Mouse (Mus musculus): ENCODE measurements around the gene Mterf4. TPM values are rescaled to one million over a fixed set of nuclear protein-coding genes. Genes with fewer than 3 reads are reported as not detected.

The Mterf4 gene
- polyA plus RNA-seq, 1 experiment: 15.9 TPM

- Histone ChIP-seq H3K4me3 (ENCODE audit: insufficient read depth, low read length) (no peak overlapping the region), H3K4me1 (ENCODE audit: control insufficient read depth, insufficient read depth, low read length) (peaks cover 2% of the 10 kb centered on the region; the same call in 1 of the 2 replicates), H3K27ac (ENCODE audit: insufficient read depth, low read length) (peak overlapping the region; percentile 49; the same call in 1 of the 2 replicates)
- TF ChIP-seq CTCF (IDR thresholded peaks at IDR 0.05; ENCODE audit: borderline replicate concordance, insufficient read depth, low read length) (no peak), POLR2A (IDR thresholded peaks at IDR 0.05; ENCODE audit: low read depth, low read length) (no peak)
Observed at GRCm38 (mm10) chr1:93270516-93271240, 35.0 kb downstream of the Mterf4 start.

GRCm38 (mm10) chr1:93268246-93268645, 37.5 kb downstream of the Mterf4 start:
- Histone ChIP-seq H3K4me1 (ENCODE audit: control insufficient read depth, insufficient read depth, low read length) (peaks cover 2% of the 10 kb centered on the region; the same call in 1 of the 2 replicates), H3K27ac (ENCODE audit: insufficient read depth, low read length) (no peak overlapping the region), H3K4me3 (ENCODE audit: insufficient read depth, low read length) (no peak overlapping the region)
- TF ChIP-seq POLR2A (IDR thresholded peaks at IDR 0.05; ENCODE audit: low read depth, low read length) (no peak), CTCF (IDR thresholded peaks at IDR 0.05; ENCODE audit: borderline replicate concordance, insufficient read depth, low read length) (no peak)

- Histone ChIP-seq H3K4me1 (ENCODE audit: control insufficient read depth, insufficient read depth, low read length) (peaks cover 2% of the 10 kb centered on the region; the same call in 1 of the 2 replicates), H3K27ac (ENCODE audit: insufficient read depth, low read length) (no peak overlapping the region), H3K4me3 (ENCODE audit: insufficient read depth, low read length) (no peak overlapping the region)
- TF ChIP-seq POLR2A (IDR thresholded peaks at IDR 0.05; ENCODE audit: low read depth, low read length): no peak
- TF ChIP-seq CTCF (IDR thresholded peaks at IDR 0.05; ENCODE audit: borderline replicate concordance, insufficient read depth, low read length): no peak
Observed at GRCm38 (mm10) chr1:93267207-93267606, 38.5 kb downstream of the Mterf4 start.

- Histone ChIP-seq H3K27ac (ENCODE audit: insufficient read depth, low read length) (no peak overlapping the region), H3K4me3 (ENCODE audit: insufficient read depth, low read length) (no peak overlapping the region), H3K4me1 (ENCODE audit: control insufficient read depth, insufficient read depth, low read length) (no peaks in the 10 kb centered on the region)
- TF ChIP-seq CTCF (IDR thresholded peaks at IDR 0.05; ENCODE audit: borderline replicate concordance, insufficient read depth, low read length): no peak
- TF ChIP-seq POLR2A (IDR thresholded peaks at IDR 0.05; ENCODE audit: low read depth, low read length): no peak
Observed at GRCm38 (mm10) chr1:93257560-93257959, 48.2 kb downstream of the Mterf4 start.

GRCm38 (mm10) chr1:93255761-93256160, 50.0 kb downstream of the Mterf4 start:
- TF ChIP-seq POLR2A (IDR thresholded peaks at IDR 0.05; ENCODE audit: low read depth, low read length) (no peak), CTCF (IDR thresholded peaks at IDR 0.05; ENCODE audit: borderline replicate concordance, insufficient read depth, low read length) (no peak)
- H3K4me1 ChIP-seq (ENCODE audit: control insufficient read depth, insufficient read depth, low read length): no peaks in the 10 kb centered on the region
- H3K27ac ChIP-seq (ENCODE audit: insufficient read depth, low read length): no peak overlapping the region
- no peak overlapping the region for H3K4me3 ChIP-seq (ENCODE audit: insufficient read depth, low read length)

- no peak overlapping the region for H3K4me3 ChIP-seq (ENCODE audit: insufficient read depth, low read length)
- TF ChIP-seq POLR2A (IDR thresholded peaks at IDR 0.05; ENCODE audit: low read depth, low read length): no peak
- no peak for TF ChIP-seq CTCF (IDR thresholded peaks at IDR 0.05; ENCODE audit: borderline replicate concordance, insufficient read depth, low read length)
- no peaks in the 10 kb centered on the region for H3K4me1 ChIP-seq (ENCODE audit: control insufficient read depth, insufficient read depth, low read length)
- H3K27ac ChIP-seq (ENCODE audit: insufficient read depth, low read length): no peak overlapping the region
Observed at GRCm38 (mm10) chr1:93252586-93252985, 53.1 kb downstream of the Mterf4 start.

Other genes with a start within 250 kb of the Mterf4 start
- 29.3 and 42.6 TPM in 2 replicates for gene Kif1a, start 204.0 kb downstream of the Mterf4 start, polyA plus RNA-seq (2011; ENCODE audit: insufficient read length, low read depth, missing spikeins)
- not detected in 2 replicates for gene Agxt, start 170.7 kb downstream of the Mterf4 start, polyA plus RNA-seq (2011; ENCODE audit: insufficient read length, low read depth, missing spikeins)
- not detected in 2 replicates for gene 2310007B03Rik, start 145.0 kb downstream of the Mterf4 start, polyA plus RNA-seq (2011; ENCODE audit: insufficient read length, low read depth, missing spikeins)
- 0.20 and 0.32 TPM in 2 replicates for gene Crocc2, start 137.2 kb downstream of the Mterf4 start, polyA plus RNA-seq (2011; ENCODE audit: insufficient read length, low read depth, missing spikeins)
- 21.8 and 35.2 TPM in 2 replicates for gene Sned1, start 70.1 kb downstream of the Mterf4 start, polyA plus RNA-seq (2011; ENCODE audit: insufficient read length, low read depth, missing spikeins)
- gene Ppp1r7, start 36.9 kb upstream of the Mterf4 start, polyA plus RNA-seq (2011; ENCODE audit: insufficient read length, low read depth, missing spikeins): 46.8 and 49.1 TPM in 2 replicates
- gene Pask, start 37.6 kb upstream of the Mterf4 start, polyA plus RNA-seq (2011; ENCODE audit: insufficient read length, low read depth, missing spikeins): 7.4 and 11.2 TPM in 2 replicates
- gene Ano7, start 68.0 kb upstream of the Mterf4 start, polyA plus RNA-seq (2011; ENCODE audit: insufficient read length, low read depth, missing spikeins): 0.23 and 0.40 TPM in 2 replicates
- gene Hdlbp, start 172.9 kb upstream of the Mterf4 start, polyA plus RNA-seq (2011; ENCODE audit: insufficient read length, low read depth, missing spikeins): 579 and 643 TPM in 2 replicates
- 42.3 and 47.7 TPM in 2 replicates for gene Farp2, start 206.2 kb upstream of the Mterf4 start, polyA plus RNA-seq (2011; ENCODE audit: insufficient read length, low read depth, missing spikeins)

Measured in embryonic fibroblast, embryonic 13.5 days (primary cell).